Mouse (Mus musculus) hindbrain, embryonic 16.5 days (tissue): ENCODE measurements around the gene Mapk10. TPM values are rescaled to one million over a fixed set of nuclear protein-coding genes. Genes with fewer than 3 reads are reported as not detected.
"Not testable (repeated sequence)": the region's sequence is repeated elsewhere in the genome, so short reads cannot be mapped to it uniquely, and the experiment has no call there.

Experiments used
- ATAC-seq: fragments of 200-750 bp; cut with Nextera tagmentation; 2 replicates; pipeline ENCODE4 v1.8.0; 2017; ENCODE audit warnings: moderate TSS enrichment, moderate library complexity
- H3K27ac ChIP-seq: fragments of 300-500 bp; sonication (generic); 2 replicates; pipeline ENCODE4 v1.5.1; 2014; ENCODE audit warnings: low read depth, mild to moderate bottlenecking, control low read depth, low read length, moderate library complexity
- H3K27me3 ChIP-seq: fragments of 300-500 bp; sonication (generic); replicated peaks from 2 replicates; pipeline ENCODE4 v1.6.1; 2014; ENCODE audit warnings: low read length; ENCODE audit not compliant: control insufficient read depth, insufficient read depth
- H3K36me3 ChIP-seq: fragments of 300-500 bp; sonication (generic); 2 replicates; pipeline ENCODE4 v1.6.1; 2014; ENCODE audit warnings: mild to moderate bottlenecking, low read length, moderate library complexity, mixed read lengths; ENCODE audit not compliant: control insufficient read depth, insufficient read depth
- H3K4me1 ChIP-seq: fragments of 300-500 bp; sonication (generic); 2 replicates; pipeline ENCODE4 v1.6.1; 2014; ENCODE audit warnings: low read depth, low read length; ENCODE audit not compliant: control insufficient read depth, insufficient read depth
- H3K4me2 ChIP-seq: fragments of 300-500 bp; sonication (generic); 2 replicates; pipeline ENCODE4 v1.6.1; 2014; ENCODE audit warnings: mild to moderate bottlenecking, low read length, control low read depth, moderate library complexity
- H3K4me3 ChIP-seq: fragments of 300-500 bp; sonication (generic); 2 replicates; pipeline ENCODE4 v1.5.1; 2014; ENCODE audit warnings: mild to moderate bottlenecking, low read length, control low read depth, moderate library complexity
- H3K9ac ChIP-seq: fragments of 300-500 bp; sonication (generic); 2 replicates; pipeline ENCODE4 v1.6.1; 2014; ENCODE audit warnings: low read depth, mild to moderate bottlenecking, control low read depth, low read length, moderate library complexity
- H3K9me3 ChIP-seq: fragments of 300-500 bp; sonication (generic); 2 replicates; pipeline ENCODE4 v1.6.1; 2014; ENCODE audit warnings: mild to moderate bottlenecking, low read length, moderate library complexity; ENCODE audit not compliant: control insufficient read depth
- WGBS: fragments of 180-500 bp; shearing (Covaris S2); extraction: QIAGEN DNeasy Blood & Tissue Kit; methylation state at CpG from one replicate; pipeline ENCODE4 v1.1.7; 2014; 5-methylcytosine and 5-hydroxymethylcytosine counted together
- polyA plus RNA-seq: library from polyadenylated mRNA; unstranded; fragments of >200 nt; fragmentation: Nextera tagmentation; extraction: Ambion mirVana; gene quantifications from 2 replicates; pipeline ENCODE4 v1.2.1, GENCODE M21; 2015

The Mapk10 gene
- polyA plus RNA-seq, 1 experiment from 2014 or later, result 92.4 TPM

DNA sequence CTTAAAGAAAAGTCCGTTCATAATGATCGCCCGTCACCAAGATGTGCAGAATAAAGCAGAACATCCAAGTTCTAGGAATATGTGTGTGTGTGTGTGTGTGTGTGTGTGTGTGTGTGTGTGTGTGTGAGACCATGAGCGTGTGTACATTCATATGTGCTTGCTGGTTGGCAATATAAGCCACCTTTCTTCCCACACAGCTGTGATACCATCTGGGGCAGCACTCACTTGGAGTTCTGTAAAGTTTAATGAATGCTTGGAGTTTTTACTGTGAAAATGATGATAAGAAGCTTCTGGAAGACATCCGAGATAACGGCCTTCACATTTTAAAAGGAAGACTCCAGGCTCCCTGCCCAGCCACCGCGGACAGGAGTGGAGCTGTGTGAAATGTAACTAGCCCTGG, 264.5 kb downstream of the Mapk10 start:
- H3K9me3 ChIP-seq, result no peaks in the 10 kb centered on the region
- H3K27me3 ChIP-seq, result no peaks in the 10 kb centered on the region
- H3K4me1 ChIP-seq, result no peaks in the 10 kb centered on the region
- H3K27ac ChIP-seq, result no peak overlapping the region
- no peak overlapping the region for H3K9ac ChIP-seq
- H3K4me3 ChIP-seq, result no peak overlapping the region
- 88% methylated on average over 8 of the region's 8 CpGs for WGBS
- no peak overlapping the region for H3K4me2 ChIP-seq
- ATAC-seq, result no peak
- H3K36me3 ChIP-seq, result no peaks in the 10 kb centered on the region

DNA sequence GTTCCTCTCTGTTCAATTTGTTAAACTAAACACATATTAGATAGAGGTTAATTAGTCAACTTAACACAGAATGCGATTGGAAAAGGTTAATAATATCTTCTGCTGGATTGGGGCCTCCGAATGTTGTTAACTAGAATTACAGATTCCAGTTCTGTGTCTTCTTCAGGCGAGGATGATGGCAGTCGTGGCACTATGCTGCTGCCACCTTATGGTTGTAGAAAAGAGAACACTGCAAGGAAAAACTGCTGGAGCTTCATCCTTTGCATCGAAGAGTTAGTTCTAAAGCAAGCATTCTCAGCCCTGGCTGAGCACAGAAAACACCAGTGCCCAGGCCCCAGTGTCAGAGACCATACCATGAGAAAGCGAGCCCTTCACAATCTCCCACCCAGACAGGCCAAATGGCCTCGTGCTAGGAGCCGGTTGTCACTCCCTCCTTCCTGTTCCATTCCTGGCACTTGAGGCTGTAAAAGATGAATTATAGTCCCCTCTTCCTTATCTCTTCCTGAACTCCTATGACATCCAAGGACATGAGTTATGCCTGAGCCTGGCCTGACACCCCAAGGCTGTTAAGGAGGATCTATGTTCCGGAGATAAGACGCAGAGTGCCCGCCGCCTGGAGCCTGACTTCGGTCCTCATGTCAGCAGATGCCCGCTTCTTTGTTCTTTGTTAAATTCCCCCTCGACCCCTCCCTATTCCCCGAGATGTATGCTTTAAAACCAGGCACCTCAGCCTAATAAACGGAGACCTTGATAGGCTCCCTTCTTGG, 267.1 kb downstream of the Mapk10 start:
- not testable (repeated sequence) for H3K4me2 ChIP-seq, H3K27ac ChIP-seq, H3K4me3 ChIP-seq, H3K9me3 ChIP-seq, H3K36me3 ChIP-seq, H3K27me3 ChIP-seq, H3K9ac ChIP-seq, H3K4me1 ChIP-seq
- WGBS, result 82% methylated on average over 17 of the region's 17 CpGs
- ATAC-seq, result peak; percentile 48; the same call in 1 of the 2 replicates

DNA sequence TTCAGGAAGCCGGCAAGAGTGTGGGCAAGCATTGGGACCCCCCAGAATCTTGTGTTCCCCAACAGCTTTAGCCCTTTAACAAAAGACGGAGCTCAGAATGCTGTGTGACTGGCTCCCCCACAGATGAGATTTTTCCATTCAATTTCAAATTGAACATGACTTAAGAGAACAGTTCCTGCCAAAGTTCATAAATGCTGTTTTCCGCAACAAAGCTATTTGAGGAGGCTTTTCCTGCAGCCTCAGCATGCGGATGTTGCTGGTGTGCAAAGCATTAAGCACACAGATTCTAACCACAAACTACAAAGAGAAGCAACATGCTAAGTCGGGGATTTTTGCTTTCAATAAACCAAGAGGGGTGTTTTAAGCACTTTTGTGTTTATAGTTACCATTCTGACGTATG, 281.0 kb downstream of the Mapk10 start:
- no peak for ATAC-seq
- no peaks in the 10 kb centered on the region; the same call in none of the 2 replicates for H3K36me3 ChIP-seq

DNA sequence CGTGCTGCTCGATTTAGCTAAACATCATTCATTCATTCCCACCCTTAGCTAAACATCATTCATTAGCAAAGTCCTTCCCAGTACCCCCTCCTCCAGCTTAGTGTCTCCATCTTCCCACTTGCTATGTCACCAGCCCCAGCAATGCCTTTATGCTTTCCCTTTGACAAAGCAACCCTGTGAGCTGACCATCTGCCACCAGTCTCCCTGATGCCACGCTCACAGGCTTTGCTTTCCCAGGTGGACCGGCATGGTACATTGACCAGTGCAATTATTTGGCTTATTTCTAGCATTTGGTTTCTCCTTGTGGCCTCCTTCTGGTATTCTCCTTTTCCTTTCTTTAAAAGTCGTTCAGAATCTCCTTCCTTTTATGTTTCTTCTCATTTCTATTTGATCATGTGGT, 284.3 kb downstream of the Mapk10 start:
- Histone ChIP-seq H3K36me3 (peaks cover 12% of the 10 kb centered on the region), H3K9me3 (no peaks in the 10 kb centered on the region), H3K9ac (no peak overlapping the region), H3K27ac (no peak overlapping the region), H3K4me3 (no peak overlapping the region), H3K4me1 (no peaks in the 10 kb centered on the region), H3K4me2 (no peak overlapping the region), H3K27me3 (no peaks in the 10 kb centered on the region)
- ATAC-seq, result no peak
- 74% methylated on average over 5 of the region's 5 CpGs for WGBS

More for the DNA sequence above, 281.0 kb downstream of the Mapk10 start:
- H3K4me2 ChIP-seq, result no peak overlapping the region
- H3K27me3 ChIP-seq, result no peaks in the 10 kb centered on the region
- WGBS, result 63% methylated on average over 6 of the region's 6 CpGs
- H3K27ac ChIP-seq, result no peak overlapping the region
- H3K9ac ChIP-seq, result no peak overlapping the region
- no peak overlapping the region for H3K4me3 ChIP-seq
- H3K9me3 ChIP-seq, result no peaks in the 10 kb centered on the region
- H3K4me1 ChIP-seq, result no peaks in the 10 kb centered on the region

DNA sequence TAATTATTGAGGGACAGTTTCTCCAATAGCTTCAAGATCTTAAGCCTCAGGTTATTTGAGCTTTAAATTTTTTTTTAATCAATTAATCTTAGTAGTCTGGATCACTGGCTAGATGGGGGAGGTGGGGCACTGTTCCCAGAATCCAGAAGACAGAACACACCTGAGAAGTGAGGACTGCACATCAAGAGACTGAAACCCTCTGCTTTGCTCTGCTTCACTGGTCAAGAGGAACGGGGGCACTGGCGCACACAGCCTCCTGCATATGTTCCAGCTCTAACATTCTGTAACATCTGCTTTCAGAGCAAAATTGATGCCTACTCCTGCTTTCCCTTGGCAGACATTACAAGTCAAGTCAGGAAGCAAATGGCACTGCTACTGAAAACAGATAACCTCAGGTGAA, 290.9 kb downstream of the Mapk10 start:
- Histone ChIP-seq H3K9me3 (no peaks in the 10 kb centered on the region), H3K4me2 (no peak overlapping the region), H3K9ac (no peak overlapping the region), H3K4me3 (no peak overlapping the region), H3K36me3 (peaks cover 19% of the 10 kb centered on the region), H3K27ac (no peak overlapping the region), H3K4me1 (no peaks in the 10 kb centered on the region), H3K27me3 (no peaks in the 10 kb centered on the region)
- no peak for ATAC-seq
- 75% methylated on average over 2 of the region's 2 CpGs for WGBS

DNA sequence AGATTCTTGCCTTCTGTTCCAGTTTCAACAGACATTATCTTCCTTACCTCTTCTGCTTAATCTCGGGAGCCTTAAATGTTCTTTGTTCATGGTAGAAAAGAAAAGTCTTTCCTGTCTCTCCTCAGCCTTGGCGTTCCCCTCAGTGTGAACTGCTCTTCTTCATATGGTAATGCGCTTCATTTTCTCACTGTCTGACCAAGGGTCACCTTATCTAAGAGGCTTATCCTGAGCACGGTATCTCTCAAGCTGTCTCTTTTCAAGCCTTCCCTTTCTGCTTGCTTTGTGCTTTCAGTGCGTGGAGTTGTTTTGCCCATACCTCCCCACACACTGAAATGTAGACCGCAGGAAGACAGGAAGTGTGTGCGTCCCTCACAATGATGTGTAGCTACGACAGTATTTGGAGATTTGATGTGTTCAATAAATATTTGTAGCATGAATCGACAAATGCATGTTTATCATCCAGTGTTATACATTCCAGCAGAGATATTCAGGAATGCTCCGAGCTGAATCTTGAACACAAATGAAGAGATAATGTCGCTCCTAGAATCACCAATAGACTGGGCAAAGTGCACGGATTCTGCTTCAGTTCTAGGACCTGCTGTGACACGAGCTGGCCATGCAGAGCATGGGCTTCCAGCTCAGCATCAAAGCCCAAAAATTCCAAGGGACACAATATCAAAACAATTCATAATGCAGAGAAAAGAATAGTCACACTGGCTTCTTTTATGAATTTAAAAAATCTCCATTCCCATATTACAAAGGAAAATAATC, 305.5 kb downstream of the Mapk10 start:
- Histone ChIP-seq H3K36me3 (no peaks in the 10 kb centered on the region), H3K27me3 (no peaks in the 10 kb centered on the region), H3K4me2 (no peak overlapping the region), H3K4me3 (no peak overlapping the region), H3K9ac (no peak overlapping the region), H3K9me3 (no peaks in the 10 kb centered on the region), H3K27ac (no peak overlapping the region), H3K4me1 (no peaks in the 10 kb centered on the region)
- ATAC-seq, result no peak
- 45% methylated on average over 13 of the region's 13 CpGs for WGBS

DNA sequence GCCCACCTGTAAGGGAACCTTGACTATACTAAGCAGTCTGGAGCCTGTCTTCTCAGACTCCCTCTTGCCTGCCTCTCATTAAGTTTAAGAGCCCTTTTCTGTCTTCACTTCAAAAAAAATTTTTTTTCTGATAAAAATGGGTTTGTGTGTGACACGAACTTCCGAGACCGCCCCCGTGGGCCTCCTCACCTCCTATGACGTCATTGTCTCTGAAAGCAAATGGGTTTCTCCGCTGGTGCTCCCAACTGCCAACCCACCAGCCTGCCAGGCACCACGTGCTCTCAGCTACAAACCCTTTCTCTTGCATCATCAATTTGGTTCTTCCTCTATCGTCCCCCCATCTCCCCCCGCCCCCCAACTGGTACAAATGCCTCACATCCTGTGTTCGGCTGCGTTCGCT, 307.1 kb downstream of the Mapk10 start:
- no peak overlapping the region for H3K4me2 ChIP-seq
- ATAC-seq, result no peak

DNA sequence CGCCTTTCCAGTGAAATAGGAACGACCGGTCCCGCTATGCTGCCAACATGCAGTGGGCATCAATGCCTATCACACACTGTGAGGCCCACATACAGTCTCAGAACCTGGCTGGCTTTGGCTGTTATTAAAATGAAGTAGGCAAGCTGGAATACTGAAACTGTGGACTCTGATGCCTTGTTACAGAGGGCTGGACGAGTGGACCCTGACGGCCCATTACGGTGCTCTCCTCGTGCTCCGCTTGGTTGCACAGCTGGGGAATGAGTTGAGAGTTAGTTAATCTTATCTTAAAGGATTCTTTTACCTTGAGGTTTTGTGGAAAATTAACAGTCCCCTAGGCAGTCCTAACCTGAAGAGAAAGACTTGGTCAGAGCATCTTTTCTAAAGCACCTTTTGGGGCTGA, 307.6 kb downstream of the Mapk10 start:
- no peak for ATAC-seq
- Histone ChIP-seq H3K4me2 (no peak overlapping the region), H3K9ac (no peak overlapping the region), H3K36me3 (no peaks in the 10 kb centered on the region), H3K4me3 (no peak overlapping the region), H3K27me3 (no peaks in the 10 kb centered on the region), H3K9me3 (no peaks in the 10 kb centered on the region), H3K27ac (no peak overlapping the region), H3K4me1 (no peaks in the 10 kb centered on the region)
- WGBS, result 86% methylated on average over 9 of the region's 9 CpGs

More for the DNA sequence above, 307.1 kb downstream of the Mapk10 start:
- Histone ChIP-seq H3K9ac (no peak overlapping the region), H3K4me1 (no peaks in the 10 kb centered on the region), H3K27me3 (no peaks in the 10 kb centered on the region), H3K36me3 (no peaks in the 10 kb centered on the region), H3K4me3 (no peak overlapping the region), H3K27ac (no peak overlapping the region), H3K9me3 (no peaks in the 10 kb centered on the region)
- 87% methylated on average over 12 of the region's 12 CpGs for WGBS

DNA sequence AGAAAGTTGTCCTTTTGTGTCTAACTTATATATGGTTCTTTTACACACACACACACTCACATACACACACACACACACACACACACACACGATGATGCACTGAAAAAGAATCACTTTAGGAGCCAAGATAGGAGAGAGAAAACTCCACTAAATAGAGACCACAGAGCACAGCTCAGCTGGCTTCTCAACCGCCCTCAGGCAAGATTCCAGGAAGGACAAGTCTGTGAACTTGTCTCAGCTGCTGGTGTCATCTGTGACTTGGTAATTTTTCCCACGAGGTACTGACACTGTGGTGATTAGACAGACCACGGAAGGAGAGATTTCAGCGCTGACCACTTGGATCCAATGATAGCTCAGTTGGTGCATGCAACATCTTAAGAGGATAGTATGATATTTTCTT, 310.0 kb downstream of the Mapk10 start:
- Histone ChIP-seq H3K9ac (no peak overlapping the region), H3K27me3 (no peaks in the 10 kb centered on the region), H3K4me3 (no peak overlapping the region), H3K36me3 (no peaks in the 10 kb centered on the region), H3K9me3 (no peaks in the 10 kb centered on the region), H3K4me2 (no peak overlapping the region), H3K4me1 (no peaks in the 10 kb centered on the region), H3K27ac (no peak overlapping the region)
- WGBS, result 68% methylated on average over 5 of the region's 5 CpGs
- no peak for ATAC-seq
